Mouse (Mus musculus) liver, embryonic 15.5 days (tissue): ENCODE results near the gene Sept9. TPM values are rescaled to one million over a fixed set of nuclear protein-coding genes. Genes with fewer than 3 reads are reported as not detected.

ENCODE experiments used
- ATAC-seq: fragments of 200-750 bp; cut with Nextera tagmentation; 2 replicates; pipeline ENCODE4 v1.8.0; 2017; ENCODE audit warnings: moderate number of reproducible peaks, mild to moderate bottlenecking, moderate library complexity; ENCODE audit not compliant: insufficient read depth
- H3K27ac ChIP-seq: fragments of 300-500 bp; sonication (generic); replicated peaks from 2 replicates; pipeline ENCODE4 v1.5.1; 2015; ENCODE audit warnings: mild to moderate bottlenecking, inconsistent platforms
- H3K27me3 ChIP-seq: fragments of 300-500 bp; sonication (generic); 2 replicates; pipeline ENCODE4 v1.6.1; 2015; ENCODE audit warnings: mild to moderate bottlenecking, inconsistent platforms
- H3K36me3 ChIP-seq: fragments of 300-500 bp; sonication (generic); replicated peaks from 2 replicates; pipeline ENCODE4 v1.6.1; 2015; ENCODE audit warnings: moderate library complexity, mild to moderate bottlenecking, inconsistent platforms
- H3K4me1 ChIP-seq: fragments of 300-500 bp; sonication (generic); replicated peaks from 2 replicates; pipeline ENCODE4 v1.6.1; 2015; ENCODE audit warnings: inconsistent platforms
- H3K4me2 ChIP-seq: fragments of 300-500 bp; sonication (generic); 2 replicates; pipeline ENCODE4 v1.6.1; 2015; ENCODE audit warnings: moderate library complexity, mild to moderate bottlenecking, inconsistent platforms
- H3K4me3 ChIP-seq: fragments of 300-500 bp; sonication (generic); replicated peaks from 2 replicates; pipeline ENCODE4 v1.5.1; 2015; ENCODE audit warnings: mild to moderate bottlenecking, inconsistent platforms
- H3K9ac ChIP-seq: fragments of 300-500 bp; sonication (generic); 2 replicates; pipeline ENCODE4 v1.6.1; 2015; ENCODE audit warnings: moderate library complexity, mild to moderate bottlenecking, inconsistent platforms
- H3K9me3 ChIP-seq: fragments of 300-500 bp; sonication (generic); replicated peaks from 2 replicates; pipeline ENCODE4 v1.6.1; 2016; ENCODE audit warnings: inconsistent platforms
- WGBS: fragments of 180-500 bp; shearing (Covaris S2); methylation state at CpG from one replicate; pipeline ENCODE4 v1.1.7; 2015; ENCODE audit warnings: mixed read lengths; ENCODE audit not compliant: insufficient replicate concordance; 5-methylcytosine and 5-hydroxymethylcytosine counted together
- polyA plus RNA-seq: library from polyadenylated mRNA; unstranded; fragments of >200 nt; fragmentation: Nextera tagmentation; extraction: Ambion mirVana; gene quantifications from 2 replicates; pipeline ENCODE4 v1.2.1, GENCODE M21; 2015

Sept9 gene
- polyA plus RNA-seq, 1 experiment from 2014 or later = 41.0 TPM

DNA sequence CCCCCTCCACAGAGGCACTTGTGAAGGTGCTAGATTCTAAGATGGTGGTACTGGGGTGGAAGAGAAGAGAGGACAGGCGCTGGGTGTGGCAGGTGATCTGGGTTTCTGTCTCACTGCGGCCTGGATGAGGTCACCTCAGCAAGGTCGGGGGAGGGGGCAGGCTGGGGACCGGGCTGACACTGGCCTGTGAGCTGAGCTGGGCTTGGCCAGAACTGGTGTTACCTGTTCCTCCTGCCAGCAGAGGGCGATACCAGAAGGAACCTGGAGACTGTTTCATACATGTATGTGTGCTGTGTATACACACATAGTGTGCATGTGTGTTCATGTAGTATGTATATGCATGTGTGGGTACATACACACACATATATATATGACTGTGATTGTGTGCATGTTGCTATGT, 23.2 kb upstream of the Sept9 start:
- WGBS = 27% methylated on average over 5 of the region's 5 CpGs
- 0 out of 2 replicates have a peak, but pooled peaks have one; percentile 27 for ATAC-seq
- Histone ChIP-seq H3K9me3 (no peaks in the 10 kb centered on the region), H3K9ac (no peak overlapping the region), H3K27ac (no peak overlapping the region), H3K27me3 (no peaks in the 10 kb centered on the region), H3K4me1 (peaks cover 7% of the 10 kb centered on the region), H3K4me3 (no peak overlapping the region), H3K4me2 (no peak overlapping the region), H3K36me3 (no peaks in the 10 kb centered on the region)

DNA sequence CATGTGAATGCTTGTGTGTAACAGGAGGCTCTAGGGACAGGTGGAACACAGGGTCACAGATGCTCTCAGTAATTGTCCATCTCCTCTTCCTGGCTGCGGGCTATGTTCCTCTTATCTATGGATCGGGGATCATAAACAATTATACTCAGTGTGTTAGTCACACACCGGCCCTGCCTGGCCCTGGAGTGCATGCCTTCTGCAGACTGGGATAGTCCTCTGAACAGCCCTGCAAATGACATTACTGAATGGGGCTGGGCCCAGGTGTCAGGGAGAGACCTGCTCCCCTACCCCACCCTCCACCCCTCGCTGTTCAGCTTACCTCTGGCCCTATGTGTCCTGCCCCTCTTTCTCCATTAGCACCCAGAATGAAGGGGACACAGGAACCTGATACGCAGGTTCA, 22.6 kb upstream of the Sept9 start:
- Histone ChIP-seq H3K36me3 (no peaks in the 10 kb centered on the region), H3K4me3 (no peak overlapping the region), H3K27ac (no peak overlapping the region), H3K4me1 (peaks cover 7% of the 10 kb centered on the region), H3K27me3 (no peaks in the 10 kb centered on the region), H3K9ac (no peak overlapping the region), H3K9me3 (no peaks in the 10 kb centered on the region), H3K4me2 (no peak overlapping the region)
- ATAC-seq = no peak
- WGBS = 65% methylated on average over 5 of the region's 5 CpGs

DNA sequence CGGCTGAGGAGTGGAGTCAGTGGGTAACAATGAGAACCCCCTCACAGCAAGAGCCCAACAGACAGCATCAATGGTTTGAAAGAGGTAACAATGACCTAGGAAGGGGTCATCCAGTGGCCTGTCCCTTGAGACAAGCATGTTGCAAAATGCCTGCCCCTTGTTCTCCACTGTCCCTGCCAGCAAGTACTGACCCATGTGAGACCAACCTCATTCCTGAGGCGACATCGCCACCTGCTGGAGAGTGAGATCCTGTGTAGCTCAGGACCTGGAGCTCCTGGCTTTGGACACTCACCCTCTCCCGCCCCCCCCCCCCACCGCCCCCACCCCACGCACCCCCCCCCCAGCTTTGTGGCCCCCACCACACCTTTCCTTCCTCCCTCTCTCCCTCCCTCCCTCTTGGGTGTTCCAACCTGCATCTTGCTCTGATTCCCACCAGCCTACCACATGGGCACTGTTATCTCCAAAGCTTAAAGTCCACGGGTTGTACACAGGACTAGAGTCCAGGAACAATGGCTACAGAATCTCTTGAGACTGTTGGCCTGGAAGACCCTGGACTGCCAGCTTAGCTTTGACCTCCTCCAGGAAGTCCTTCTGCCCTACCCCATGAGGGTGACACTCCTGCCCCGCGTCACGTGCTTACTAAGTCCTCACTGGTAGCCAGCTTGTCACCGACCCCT, 22.0 kb upstream of the Sept9 start:
- Histone ChIP-seq H3K27ac (no peak overlapping the region), H3K9me3 (no peaks in the 10 kb centered on the region), H3K9ac (no peak overlapping the region), H3K36me3 (no peaks in the 10 kb centered on the region), H3K4me2 (no peak overlapping the region), H3K4me1 (peaks cover 7% of the 10 kb centered on the region), H3K4me3 (no peak overlapping the region), H3K27me3 (no peaks in the 10 kb centered on the region)
- 47% methylated on average over 9 of the region's 11 CpGs for WGBS
- ATAC-seq = peak; percentile 42; the same call in 1 of the 2 replicates

DNA sequence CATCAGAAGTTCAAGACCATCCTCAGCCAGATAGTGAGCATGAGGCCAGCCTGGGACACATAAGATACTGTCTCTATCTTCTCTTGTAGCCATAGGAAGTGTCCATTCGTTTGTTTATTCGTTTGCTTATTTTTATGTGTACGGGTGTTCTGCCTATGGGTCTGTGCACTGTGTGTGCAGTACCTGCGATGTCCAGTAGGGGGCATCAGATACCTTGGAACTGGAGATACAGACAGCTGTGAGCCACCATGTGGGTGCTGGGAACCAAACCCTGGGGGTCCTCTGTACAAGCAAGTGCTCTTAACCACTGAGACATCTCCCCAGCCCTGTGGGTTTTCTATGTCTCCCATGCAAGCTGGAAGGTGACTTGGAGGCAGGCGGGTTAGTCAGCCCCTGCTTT, 19.6 kb upstream of the Sept9 start:
- no peak overlapping the region for H3K27ac ChIP-seq
- no peaks in the 10 kb centered on the region for H3K36me3 ChIP-seq
- no peak for ATAC-seq
- no peak overlapping the region for H3K4me3 ChIP-seq
- H3K27me3 ChIP-seq = no peaks in the 10 kb centered on the region
- no peak overlapping the region for H3K9ac ChIP-seq
- no peaks in the 10 kb centered on the region for H3K9me3 ChIP-seq
- H3K4me2 ChIP-seq = no peak overlapping the region
- WGBS = 69% methylated on average over 5 of the region's 5 CpGs
- H3K4me1 ChIP-seq = peaks cover 6% of the 10 kb centered on the region

DNA sequence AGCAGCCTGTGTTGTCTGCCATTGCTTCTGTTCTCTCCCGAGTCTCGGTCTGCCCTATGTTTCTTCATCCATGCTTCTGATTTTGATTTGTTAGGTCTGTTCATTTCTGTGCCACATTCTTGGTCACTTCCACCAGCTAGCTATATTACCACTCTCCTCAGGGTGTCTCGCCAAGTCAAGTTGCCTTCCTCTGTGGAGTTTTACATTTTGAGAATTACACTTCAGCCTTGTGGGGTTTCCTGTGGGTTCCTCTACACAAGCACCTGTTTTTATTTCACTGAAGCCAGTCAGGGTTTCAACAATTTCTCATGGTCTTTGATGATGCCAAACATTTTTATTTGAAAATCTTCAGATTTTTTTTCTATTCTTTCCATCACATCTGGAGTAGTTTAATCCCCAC, 16.7 kb upstream of the Sept9 start:
- no peak for ATAC-seq
- H3K27ac ChIP-seq = no peak overlapping the region
- peaks cover 3% of the 10 kb centered on the region; the same call in 1 of the 2 replicates for H3K27me3 ChIP-seq
- H3K9me3 ChIP-seq = no peaks in the 10 kb centered on the region
- no peak overlapping the region for H3K9ac ChIP-seq
- H3K4me1 ChIP-seq = 0 out of 2 replicates have a peak, but pooled peaks cover 3% of the 10 kb centered on the region
- 76% methylated on average over 3 of the region's 3 CpGs for WGBS
- H3K4me3 ChIP-seq = no peak overlapping the region
- no peak overlapping the region for H3K4me2 ChIP-seq
- H3K36me3 ChIP-seq = no peaks in the 10 kb centered on the region

DNA sequence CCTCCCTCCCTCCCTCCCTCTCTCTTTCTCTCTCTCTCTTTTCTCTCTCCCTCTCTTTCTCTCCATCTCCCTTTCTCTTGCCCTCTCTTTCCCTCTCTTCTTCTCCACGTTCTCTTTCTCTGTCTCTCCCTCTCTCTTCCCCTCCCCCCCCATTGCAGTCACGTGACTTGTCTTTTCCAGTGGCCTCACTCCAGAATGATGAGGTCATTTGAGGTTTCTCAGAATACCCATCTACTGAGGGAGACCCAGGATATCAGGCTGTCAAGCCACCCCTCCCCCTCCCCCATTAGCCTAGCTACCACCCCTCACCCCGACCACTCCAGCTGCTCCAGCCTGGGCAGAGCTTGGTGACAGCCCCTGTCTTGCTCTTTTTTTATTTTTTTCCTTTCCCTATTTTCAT, 16.2 kb upstream of the Sept9 start:
- Histone ChIP-seq H3K36me3 (no peaks in the 10 kb centered on the region), H3K9me3 (no peaks in the 10 kb centered on the region), H3K4me3 (no peak overlapping the region), H3K4me1 (0 out of 2 replicates have a peak, but pooled peaks cover 3% of the 10 kb centered on the region), H3K9ac (no peak overlapping the region), H3K4me2 (no peak overlapping the region), H3K27me3 (peaks cover 3% of the 10 kb centered on the region; the same call in 1 of the 2 replicates), H3K27ac (no peak overlapping the region)
- no peak for ATAC-seq
- 58% methylated on average over 3 of the region's 3 CpGs for WGBS

DNA sequence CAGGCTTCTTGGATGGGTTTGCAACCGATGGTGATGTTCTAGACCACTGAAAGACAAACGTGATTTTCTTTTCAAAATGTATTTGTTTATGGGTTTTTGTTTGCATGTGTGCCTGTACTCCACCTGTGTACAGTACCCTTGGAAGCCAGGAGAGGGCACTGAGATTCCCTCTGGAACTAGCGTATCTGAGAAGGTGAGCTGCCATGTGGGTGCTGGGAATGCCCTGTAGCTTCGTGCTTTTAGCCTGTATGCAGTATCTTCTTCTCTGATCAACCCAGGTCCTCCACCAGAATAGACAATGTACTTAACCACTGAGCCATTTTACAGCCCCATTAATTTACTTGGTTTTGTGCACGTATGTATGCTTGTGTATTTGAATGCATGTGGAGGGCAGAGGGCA, 15.6 kb upstream of the Sept9 start:
- no peak overlapping the region for H3K27ac ChIP-seq
- peaks cover 3% of the 10 kb centered on the region; the same call in 1 of the 2 replicates for H3K27me3 ChIP-seq
- H3K4me2 ChIP-seq = no peak overlapping the region
- H3K9me3 ChIP-seq = no peaks in the 10 kb centered on the region
- H3K4me1 ChIP-seq = 0 out of 2 replicates have a peak, but pooled peaks cover 3% of the 10 kb centered on the region
- H3K4me3 ChIP-seq = no peak overlapping the region
- no peaks in the 10 kb centered on the region for H3K36me3 ChIP-seq
- ATAC-seq = no peak
- 62% methylated on average over 5 of the region's 5 CpGs for WGBS
- H3K9ac ChIP-seq = no peak overlapping the region

DNA sequence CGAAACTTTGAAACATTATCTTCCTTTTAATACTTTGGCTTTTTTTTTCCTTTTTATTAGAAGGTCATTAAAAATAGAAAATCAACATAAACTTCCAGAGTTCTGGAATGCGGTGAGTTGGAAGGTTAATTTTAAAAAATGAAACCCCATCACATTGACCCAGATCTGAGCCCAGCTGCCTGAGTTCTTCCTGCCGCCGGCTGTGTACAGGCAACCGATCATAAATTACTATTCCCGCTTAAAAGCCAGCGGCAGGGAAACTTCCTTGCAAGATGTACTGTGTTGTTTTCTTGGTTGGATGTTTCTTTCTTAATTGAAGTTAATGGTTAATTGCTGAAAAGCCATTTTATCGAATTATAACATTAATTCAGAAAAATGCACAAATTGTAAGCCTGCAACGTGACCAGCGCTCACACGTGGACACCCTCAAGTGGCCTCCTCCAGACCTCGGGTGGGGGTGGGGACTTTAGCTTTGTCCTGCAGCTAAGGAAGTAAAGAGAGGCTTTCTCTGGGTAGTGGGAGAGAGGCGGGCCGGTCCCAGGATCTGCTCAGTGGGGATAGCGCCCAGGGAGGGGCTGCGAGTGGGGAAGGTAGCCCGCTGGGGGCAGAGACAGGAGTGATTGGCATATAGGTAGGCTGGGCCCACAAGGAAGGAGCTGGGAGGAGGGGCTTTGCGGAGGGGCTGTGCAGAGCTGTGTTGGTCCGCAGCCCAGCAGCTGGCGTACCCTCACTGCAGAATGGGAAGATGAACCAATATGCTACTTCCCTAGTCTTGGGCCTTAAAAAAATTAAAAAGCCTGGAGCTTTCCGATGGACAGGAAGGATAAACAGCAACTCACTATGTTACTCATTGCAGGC, 14.2 kb upstream of the Sept9 start:
- no peak overlapping the region for H3K27ac ChIP-seq
- no peak overlapping the region for H3K4me2 ChIP-seq
- no peak overlapping the region for H3K9ac ChIP-seq
- H3K9me3 ChIP-seq = no peaks in the 10 kb centered on the region
- no peaks in the 10 kb centered on the region for H3K36me3 ChIP-seq
- no peak for ATAC-seq
- H3K27me3 ChIP-seq = peaks cover 3% of the 10 kb centered on the region; the same call in 1 of the 2 replicates
- 43% methylated on average over 21 of the region's 21 CpGs for WGBS
- 0 out of 2 replicates have a peak, but pooled peaks cover 3% of the 10 kb centered on the region for H3K4me1 ChIP-seq
- H3K4me3 ChIP-seq = no peak overlapping the region

DNA sequence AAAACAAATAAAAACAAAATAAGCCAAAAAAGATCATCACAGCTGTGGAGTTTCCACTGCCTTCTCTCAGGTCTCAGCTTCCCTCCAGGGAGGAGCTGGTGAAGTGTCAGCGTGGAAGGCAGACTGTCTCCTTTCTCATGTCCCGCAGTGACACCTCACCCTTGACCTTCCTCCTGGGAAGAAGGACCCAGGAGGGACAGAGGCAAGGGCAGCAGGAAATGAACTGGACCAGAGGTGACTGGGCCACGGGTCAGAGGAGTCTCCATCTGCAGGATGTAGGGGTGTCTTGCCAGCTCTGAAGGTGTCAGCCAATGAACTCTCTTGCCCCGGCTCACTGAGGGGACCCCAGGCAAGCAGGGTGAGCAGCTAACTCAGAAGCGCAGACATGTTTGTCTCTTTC, 7.9 kb upstream of the Sept9 start:
- Histone ChIP-seq H3K36me3 (no peaks in the 10 kb centered on the region), H3K4me2 (no peak overlapping the region), H3K4me1 (no peaks in the 10 kb centered on the region), H3K9me3 (no peaks in the 10 kb centered on the region), H3K4me3 (no peak overlapping the region), H3K9ac (no peak overlapping the region), H3K27ac (no peak overlapping the region), H3K27me3 (no peaks in the 10 kb centered on the region)
- WGBS = 62% methylated on average over 5 of the region's 5 CpGs
- ATAC-seq = no peak

DNA sequence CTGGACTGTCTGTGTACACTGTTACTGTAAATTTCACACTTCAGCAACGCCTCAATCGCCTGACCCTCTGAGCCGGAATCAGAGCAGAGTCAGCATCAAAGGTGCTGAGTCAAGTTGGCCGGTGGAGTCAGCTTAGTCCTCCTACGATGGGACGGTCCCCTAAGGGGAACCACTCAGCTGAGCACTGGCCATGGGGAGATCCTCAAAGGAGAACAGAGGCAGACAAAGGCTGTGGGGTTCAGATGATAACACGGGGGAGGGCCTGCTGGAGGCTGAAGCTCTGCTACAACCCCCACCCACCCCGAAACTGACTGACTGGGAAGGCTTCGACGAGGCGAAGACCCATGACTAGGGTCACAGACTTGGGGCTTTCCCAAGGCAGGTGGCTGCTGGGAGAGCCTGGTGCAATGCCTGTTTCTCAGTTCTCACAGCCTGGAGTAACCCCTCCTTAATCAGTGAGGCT, 5.0 kb upstream of the Sept9 start:
- no peaks in the 10 kb centered on the region for H3K9me3 ChIP-seq
- H3K4me1 ChIP-seq = peaks cover 4% of the 10 kb centered on the region; the same call in 1 of the 2 replicates
- WGBS = 50% methylated on average over 11 of the region's 11 CpGs
- H3K36me3 ChIP-seq = no peaks in the 10 kb centered on the region
- H3K4me2 ChIP-seq = no peak overlapping the region
- peak; percentile 56; the same call in 1 of the 2 replicates for ATAC-seq
- H3K27me3 ChIP-seq = peaks cover 20% of the 10 kb centered on the region
- no peak overlapping the region for H3K27ac ChIP-seq
- H3K9ac ChIP-seq = no peak overlapping the region
- H3K4me3 ChIP-seq = no peak overlapping the region

DNA sequence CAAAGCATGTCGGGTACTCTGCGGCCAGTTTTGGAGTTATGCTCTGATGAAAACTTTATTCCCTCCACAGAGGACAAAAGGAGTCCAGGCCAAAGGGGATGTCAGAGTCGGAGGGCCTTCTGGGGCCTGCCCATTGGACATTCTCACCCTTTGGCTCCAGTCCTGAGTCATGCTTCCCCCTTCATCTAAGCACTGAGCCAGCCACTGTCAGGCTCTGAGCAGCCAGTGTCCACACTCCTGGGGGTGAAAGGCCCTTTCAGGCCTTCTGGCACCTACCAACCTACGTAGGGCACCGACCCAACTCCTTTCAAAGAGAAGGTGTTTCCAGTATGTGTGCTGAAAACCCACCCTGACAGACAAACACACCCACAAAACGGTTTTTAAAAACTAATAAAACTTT, 3.8 kb upstream of the Sept9 start:
- WGBS = 63% methylated on average over 6 of the region's 6 CpGs
- H3K36me3 ChIP-seq = no peaks in the 10 kb centered on the region
- peaks cover 7% of the 10 kb centered on the region; the same call in 1 of the 2 replicates for H3K4me1 ChIP-seq
- no peak for ATAC-seq
- H3K9me3 ChIP-seq = no peaks in the 10 kb centered on the region
- no peak overlapping the region for H3K4me3 ChIP-seq
- peaks cover 31% of the 10 kb centered on the region for H3K27me3 ChIP-seq
- no peak overlapping the region for H3K9ac ChIP-seq
- H3K4me2 ChIP-seq = no peak overlapping the region
- H3K27ac ChIP-seq = no peak overlapping the region
